Mouse (Mus musculus) intestine, embryonic 14.5 days (tissue): ENCODE results near the gene Abhd12. TPM values are rescaled to one million over a fixed set of nuclear protein-coding genes. Genes with fewer than 3 reads are reported as not detected.

Experiments
- ATAC-seq: fragments of 200-750 bp; cut with Nextera tagmentation; replicated peaks from 2 replicates; pipeline ENCODE4 v1.8.0; 2017; ENCODE audit warnings: low read depth, moderate number of reproducible peaks, moderate TSS enrichment, moderate library complexity; ENCODE audit not compliant: low FRiP score, low TSS enrichment
- DNase-seq: peaks from one replicate; pipeline ENCODE4 v3.0.0-alpha.2; 2018; ENCODE audit warnings: low spot score
- H3K27ac ChIP-seq: fragments of 300-500 bp; sonication (generic); 2 replicates; pipeline ENCODE4 v1.5.1; 2014; ENCODE audit warnings: low read depth, mild to moderate bottlenecking, control low read depth
- H3K27me3 ChIP-seq: fragments of 300-500 bp; sonication (generic); replicated peaks from 2 replicates; pipeline ENCODE4 v1.6.1; 2014; ENCODE audit warnings: low read length, control low read depth; ENCODE audit not compliant: control insufficient read depth, insufficient read depth
- H3K36me3 ChIP-seq: fragments of 300-500 bp; sonication (generic); 2 replicates; pipeline ENCODE4 v1.6.1; 2014; ENCODE audit warnings: low read length, control low read depth; ENCODE audit not compliant: control insufficient read depth, insufficient read depth
- H3K4me1 ChIP-seq: fragments of 300-500 bp; sonication (generic); replicated peaks from 2 replicates; pipeline ENCODE4 v1.6.1; 2014; ENCODE audit warnings: low read length, control low read depth, mixed read lengths; ENCODE audit not compliant: control insufficient read depth, insufficient read depth
- H3K4me2 ChIP-seq: fragments of 300-500 bp; sonication (generic); 2 replicates; pipeline ENCODE4 v1.6.1; 2014; ENCODE audit warnings: low read length
- H3K4me3 ChIP-seq: fragments of 300-500 bp; sonication (generic); 2 replicates; pipeline ENCODE4 v1.5.1; 2014; ENCODE audit warnings: low read depth, low read length, control low read depth, mixed read lengths
- H3K9ac ChIP-seq: fragments of 300-500 bp; sonication (generic); 2 replicates; pipeline ENCODE4 v1.6.1; 2014; ENCODE audit warnings: mild to moderate bottlenecking, low read length
- H3K9me3 ChIP-seq: fragments of 300-500 bp; sonication (generic); 2 replicates; pipeline ENCODE4 v1.6.1; 2016; ENCODE audit warnings: low read length, control low read depth; ENCODE audit not compliant: control insufficient read depth
- WGBS: fragments of 180-500 bp; shearing (Covaris S2); extraction: QIAGEN DNeasy Blood & Tissue Kit; methylation state at CpG from one replicate; pipeline ENCODE4 v1.1.7; 2014; 5-methylcytosine and 5-hydroxymethylcytosine counted together
- polyA plus RNA-seq: library from polyadenylated mRNA; unstranded; fragments of >200 nt; fragmentation: Nextera tagmentation; extraction: Ambion mirVana; gene quantifications from 2 replicates; pipeline ENCODE4 v1.2.1, GENCODE M21; 2014

Gene Abhd12
- polyA plus RNA-seq, 1 experiment from 2014 or later, result 52.1 TPM

DNA sequence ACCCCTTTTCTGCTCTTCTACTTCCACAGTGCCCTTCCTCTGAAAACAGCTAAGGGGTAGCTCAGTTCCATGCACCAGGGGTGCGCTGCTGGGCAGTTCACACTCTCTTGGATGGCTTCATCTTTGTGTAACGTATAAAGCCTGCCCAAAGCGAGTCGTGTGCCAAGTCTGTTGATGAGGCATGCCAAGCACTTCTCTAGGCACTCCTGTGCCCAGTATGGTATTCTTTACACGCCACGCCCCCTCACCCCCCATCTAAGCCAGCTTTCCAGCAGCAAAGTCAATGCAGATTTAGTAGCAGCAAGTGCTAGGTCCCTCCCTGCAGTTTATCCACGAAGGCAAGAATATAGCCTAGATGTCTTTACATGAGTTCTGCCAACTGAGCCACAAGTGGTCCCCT, 69.9 kb downstream of the Abhd12 start:
- no peak for DNase-seq
- no peak for ATAC-seq
- Histone ChIP-seq H3K27ac (no peak overlapping the region), H3K9me3 (no peaks in the 10 kb centered on the region), H3K27me3 (no peaks in the 10 kb centered on the region), H3K4me3 (no peak overlapping the region), H3K4me2 (no peak overlapping the region), H3K9ac (no peak overlapping the region), H3K4me1 (no peaks in the 10 kb centered on the region), H3K36me3 (peaks cover 69% of the 10 kb centered on the region)
- WGBS, result 94% methylated on average over 7 of the region's 7 CpGs

DNA sequence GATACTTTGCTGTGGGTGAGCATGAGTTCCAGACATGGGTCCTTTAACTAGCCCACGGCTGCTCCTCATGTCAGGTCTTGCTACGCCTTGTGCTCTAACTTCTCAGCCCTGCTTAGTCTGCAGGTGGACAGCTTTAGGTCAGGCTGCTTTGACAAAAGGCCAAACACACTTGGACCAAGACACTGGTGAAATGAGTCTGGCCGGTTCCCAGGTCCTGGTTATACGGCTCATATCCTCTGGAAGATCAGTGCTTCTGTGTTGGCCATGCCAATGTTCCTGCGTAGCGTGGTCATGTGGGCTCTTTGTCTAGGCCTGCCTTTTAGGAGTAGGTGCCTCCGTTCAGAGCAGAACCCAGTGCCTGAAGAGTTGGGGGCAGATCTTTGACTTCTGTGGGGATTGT, 72.5 kb downstream of the Abhd12 start:
- peaks cover 78% of the 10 kb centered on the region for H3K36me3 ChIP-seq
- 90% methylated on average over 7 of the region's 7 CpGs for WGBS

DNA sequence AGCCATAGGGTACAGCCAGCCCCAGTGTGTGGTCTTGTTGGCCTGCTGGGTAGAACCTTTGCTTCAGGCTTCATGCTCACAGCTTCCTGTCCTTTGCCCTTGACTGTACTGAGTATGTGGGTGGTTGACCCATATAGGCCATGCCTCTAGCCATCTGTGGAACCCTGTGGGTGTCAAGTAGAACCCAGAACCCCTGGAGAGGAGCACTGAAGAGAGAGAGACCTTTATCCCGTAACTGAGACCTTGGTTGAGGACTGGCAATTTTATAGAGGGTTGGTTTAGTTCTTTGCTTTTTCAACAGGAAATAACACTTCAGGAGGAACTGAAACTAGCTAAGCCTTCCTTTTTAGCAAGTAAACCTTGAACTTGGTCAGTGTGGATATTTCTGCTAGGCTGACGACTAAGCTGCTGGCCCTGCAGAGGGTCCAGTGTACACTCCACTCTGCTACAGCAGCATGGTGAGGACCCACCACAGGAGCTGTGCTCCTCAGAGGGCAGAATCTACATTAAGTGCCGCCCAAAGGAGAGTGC, 73.6 kb downstream of the Abhd12 start:
- DNase-seq (no peak), ATAC-seq (no peak)
- Histone ChIP-seq H3K4me3 (no peak overlapping the region), H3K36me3 (peaks cover 83% of the 10 kb centered on the region), H3K4me1 (no peaks in the 10 kb centered on the region), H3K4me2 (no peak overlapping the region), H3K9ac (no peak overlapping the region), H3K27me3 (no peaks in the 10 kb centered on the region), H3K9me3 (no peaks in the 10 kb centered on the region), H3K27ac (no peak overlapping the region)
- 88% methylated on average over 3 of the region's 3 CpGs for WGBS

More for the DNA sequence above, 72.5 kb downstream of the Abhd12 start:
- Histone ChIP-seq H3K4me1 (no peaks in the 10 kb centered on the region), H3K4me3 (no peak overlapping the region), H3K27ac (no peak overlapping the region), H3K27me3 (no peaks in the 10 kb centered on the region), H3K9ac (no peak overlapping the region), H3K9me3 (no peaks in the 10 kb centered on the region), H3K4me2 (no peak overlapping the region)
- ATAC-seq, result no peak
- DNase-seq, result no peak

DNA sequence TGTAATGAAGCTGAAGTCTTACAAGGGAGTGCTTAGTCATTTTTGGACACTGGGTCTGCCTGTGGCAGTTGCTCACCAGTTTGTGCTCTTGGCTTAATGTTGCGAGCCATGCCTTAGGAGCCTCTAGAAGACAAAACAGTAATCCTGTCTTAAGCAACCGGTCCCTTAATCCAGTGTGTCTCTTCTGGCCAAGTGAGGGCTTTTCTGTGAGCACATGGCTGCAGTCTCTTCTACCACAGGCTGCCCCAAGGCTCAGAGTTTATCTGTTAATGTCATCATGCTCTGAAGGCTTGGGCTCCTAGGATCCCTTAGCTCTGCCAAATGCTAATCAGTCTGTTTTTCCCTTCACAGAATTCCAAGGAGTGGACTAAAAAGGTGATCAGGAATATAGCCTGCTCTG, 74.5 kb downstream of the Abhd12 start:
- H3K27ac ChIP-seq, result no peak overlapping the region
- H3K4me2 ChIP-seq, result no peak overlapping the region
- ATAC-seq, result no peak
- no peaks in the 10 kb centered on the region for H3K4me1 ChIP-seq
- H3K9ac ChIP-seq, result no peak overlapping the region
- WGBS, result 98% methylated on average over 2 of the region's 2 CpGs
- DNase-seq, result no peak
- no peaks in the 10 kb centered on the region for H3K9me3 ChIP-seq
- H3K27me3 ChIP-seq, result no peaks in the 10 kb centered on the region
- no peak overlapping the region for H3K4me3 ChIP-seq
- H3K36me3 ChIP-seq, result peaks cover 89% of the 10 kb centered on the region

DNA sequence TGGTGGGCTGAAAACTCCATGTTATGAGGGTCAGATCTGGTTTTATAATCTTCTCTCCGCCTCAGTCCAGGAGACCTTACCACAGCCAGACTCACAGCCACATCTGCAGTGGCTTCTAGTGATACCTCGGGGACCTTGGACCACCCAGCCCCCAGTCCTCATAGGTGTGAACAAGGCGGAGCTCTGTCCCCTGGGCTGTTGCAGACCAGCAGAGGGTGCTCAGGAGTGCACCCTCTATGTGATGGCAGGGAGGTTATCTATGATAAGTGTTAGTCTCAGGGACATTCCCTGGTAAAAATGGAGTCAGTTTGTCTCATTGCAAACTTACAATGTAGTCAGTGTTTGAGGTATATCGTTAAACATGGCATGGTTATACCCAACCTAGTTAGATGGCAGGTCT, 75.9 kb downstream of the Abhd12 start:
- ATAC-seq, result no peak
- 77% methylated on average over 4 of the region's 4 CpGs for WGBS
- Histone ChIP-seq H3K27ac (no peak overlapping the region), H3K9me3 (no peaks in the 10 kb centered on the region), H3K4me2 (no peak overlapping the region), H3K4me3 (no peak overlapping the region), H3K27me3 (no peaks in the 10 kb centered on the region), H3K9ac (no peak overlapping the region), H3K36me3 (peaks cover 94% of the 10 kb centered on the region), H3K4me1 (no peaks in the 10 kb centered on the region)
- DNase-seq, result no peak

DNA sequence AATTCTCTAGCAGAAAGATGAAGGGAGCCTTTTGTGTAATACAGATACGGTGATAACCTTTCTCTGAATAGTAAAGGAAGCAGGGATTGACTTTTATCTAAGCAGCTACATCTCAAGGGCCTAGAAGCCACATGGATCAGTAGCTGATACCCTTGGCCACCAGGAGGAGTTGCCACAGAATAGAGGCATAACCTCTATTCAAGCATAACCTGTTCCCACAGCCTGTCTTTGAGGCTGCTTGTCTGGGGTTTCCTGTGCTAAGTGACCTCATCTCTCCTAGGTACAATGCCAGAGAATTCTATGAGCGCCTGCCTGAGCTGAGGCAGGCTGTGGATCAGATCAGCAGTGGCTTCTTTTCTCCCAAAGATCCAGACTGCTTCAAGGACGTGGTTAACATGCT, 76.4 kb downstream of the Abhd12 start:
- Histone ChIP-seq H3K27ac (no peak overlapping the region), H3K4me2 (no peak overlapping the region), H3K9me3 (no peaks in the 10 kb centered on the region), H3K4me1 (no peaks in the 10 kb centered on the region), H3K36me3 (peaks cover 99% of the 10 kb centered on the region), H3K9ac (no peak overlapping the region), H3K27me3 (no peaks in the 10 kb centered on the region), H3K4me3 (no peak overlapping the region)
- ATAC-seq (no peak), DNase-seq (no peak)
- WGBS, result 78% methylated on average over 3 of the region's 3 CpGs

DNA sequence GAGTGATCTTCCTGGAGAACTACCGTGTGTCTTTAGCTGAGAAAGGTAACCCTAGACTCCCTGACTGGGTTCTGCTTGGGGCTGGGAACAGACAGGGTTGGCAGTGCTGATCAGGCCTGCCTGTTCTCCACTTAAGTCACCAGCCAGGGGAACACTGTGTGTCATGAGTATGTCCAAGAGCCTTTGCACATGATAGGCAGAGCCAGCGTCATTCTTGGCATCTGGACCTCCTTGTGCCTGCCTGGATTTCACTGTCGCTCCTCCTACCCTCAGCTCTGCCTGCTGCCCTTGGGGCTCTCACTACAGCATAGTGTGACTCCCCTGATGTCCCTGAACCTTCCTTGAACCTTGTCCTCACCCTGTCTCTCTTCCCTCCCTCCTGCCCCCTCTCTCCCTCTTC, 78.1 kb downstream of the Abhd12 start:
- WGBS, result 89% methylated on average over 3 of the region's 3 CpGs
- H3K9ac ChIP-seq, result no peak overlapping the region
- peaks cover 95% of the 10 kb centered on the region for H3K36me3 ChIP-seq

DNA sequence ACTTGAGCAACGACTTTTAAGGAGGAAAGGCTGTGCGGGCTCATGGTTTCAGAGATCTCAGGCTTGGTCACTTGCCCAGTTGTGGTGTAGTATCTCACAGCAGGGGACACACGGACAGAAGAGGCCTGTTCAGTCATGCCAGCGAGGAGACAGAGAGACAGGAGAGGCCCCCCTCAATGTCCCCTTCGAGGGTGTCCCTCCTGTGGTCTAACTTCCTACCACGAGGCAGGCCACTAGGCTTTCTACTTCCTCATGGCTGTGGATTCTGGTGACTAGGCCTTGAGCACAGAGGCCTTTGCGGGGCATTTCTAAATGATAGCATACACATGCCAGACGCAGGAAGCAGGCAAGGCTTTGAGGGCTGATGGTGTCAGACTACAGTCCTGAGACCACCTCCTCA, 81.6 kb downstream of the Abhd12 start:
- H3K36me3 ChIP-seq, result peaks cover 94% of the 10 kb centered on the region
- no peak for DNase-seq

More for the DNA sequence above, 78.1 kb downstream of the Abhd12 start:
- no peak for ATAC-seq
- H3K4me2 ChIP-seq, result no peak overlapping the region
- no peak overlapping the region for H3K27ac ChIP-seq
- H3K4me3 ChIP-seq, result no peak overlapping the region
- DNase-seq, result no peak
- no peaks in the 10 kb centered on the region for H3K27me3 ChIP-seq
- no peaks in the 10 kb centered on the region for H3K4me1 ChIP-seq
- H3K9me3 ChIP-seq, result no peaks in the 10 kb centered on the region

DNA sequence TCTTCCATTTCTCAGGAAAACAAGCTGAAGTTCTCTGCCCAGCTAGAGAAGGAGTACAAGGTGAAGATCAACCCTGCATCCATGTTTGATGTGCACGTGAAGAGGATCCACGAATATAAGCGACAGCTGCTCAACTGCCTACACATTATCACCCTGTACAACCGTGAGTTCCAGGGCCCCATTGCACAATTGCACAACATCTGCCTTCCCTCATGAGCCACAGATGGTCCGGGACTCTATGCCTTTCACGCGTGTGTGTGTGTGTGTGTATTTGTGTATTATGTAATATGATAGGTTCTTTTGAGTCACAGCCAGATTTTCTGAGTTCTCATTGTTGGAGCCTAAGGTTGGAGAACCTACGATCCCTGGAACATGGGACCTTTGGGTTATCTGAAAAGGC, 83.8 kb downstream of the Abhd12 start:
- no peak for DNase-seq
- H3K4me3 ChIP-seq, result no peak overlapping the region
- no peak overlapping the region for H3K9ac ChIP-seq
- ATAC-seq, result no peak
- no peaks in the 10 kb centered on the region for H3K27me3 ChIP-seq
- H3K27ac ChIP-seq, result no peak overlapping the region
- 91% methylated on average over 8 of the region's 8 CpGs for WGBS
- H3K4me2 ChIP-seq, result no peak overlapping the region
- H3K4me1 ChIP-seq, result no peaks in the 10 kb centered on the region
- no peaks in the 10 kb centered on the region for H3K9me3 ChIP-seq
- H3K36me3 ChIP-seq, result peaks cover 93% of the 10 kb centered on the region

More for the DNA sequence above, 81.6 kb downstream of the Abhd12 start:
- no peak overlapping the region for H3K4me2 ChIP-seq
- WGBS, result 90% methylated on average over 8 of the region's 8 CpGs
- no peaks in the 10 kb centered on the region for H3K4me1 ChIP-seq
- H3K9me3 ChIP-seq, result no peaks in the 10 kb centered on the region
- no peak for ATAC-seq
- H3K27me3 ChIP-seq, result no peaks in the 10 kb centered on the region
- H3K9ac ChIP-seq, result no peak overlapping the region
- no peak overlapping the region for H3K27ac ChIP-seq
- no peak overlapping the region for H3K4me3 ChIP-seq
